Mouse (Mus musculus) neural tube, embryonic 14.5 days (tissue): ENCODE measurements around the gene Fgfr2. TPM values are rescaled to one million over a fixed set of nuclear protein-coding genes. Genes with fewer than 3 reads are reported as not detected.

ENCODE experiments used
- ATAC-seq: fragments of 200-750 bp; cut with Nextera tagmentation; 2 replicates; pipeline ENCODE4 v1.8.0; 2017; ENCODE audit warnings: low read depth, mild to moderate bottlenecking, moderate TSS enrichment, moderate library complexity
- H3K27ac ChIP-seq: fragments of 300-500 bp; sonication (generic); 2 replicates; pipeline ENCODE4 v1.5.1; 2014; ENCODE audit warnings: low read depth, mild to moderate bottlenecking, control low read depth, low read length, moderate library complexity, mixed read lengths
- H3K27me3 ChIP-seq: fragments of 300-500 bp; sonication (generic); 2 replicates; pipeline ENCODE4 v1.6.1; 2014; ENCODE audit warnings: low read length; ENCODE audit not compliant: control insufficient read depth, insufficient read depth
- H3K36me3 ChIP-seq: fragments of 300-500 bp; sonication (generic); 2 replicates; pipeline ENCODE4 v1.6.1; 2014; ENCODE audit warnings: low read length, mixed read lengths; ENCODE audit not compliant: control insufficient read depth, insufficient read depth
- H3K4me1 ChIP-seq: fragments of 300-500 bp; sonication (generic); 2 replicates; pipeline ENCODE4 v1.6.1; 2014; ENCODE audit warnings: low read length; ENCODE audit not compliant: control insufficient read depth, insufficient read depth
- H3K4me2 ChIP-seq: fragments of 300-500 bp; sonication (generic); 2 replicates; pipeline ENCODE4 v1.6.1; 2014; ENCODE audit warnings: mild to moderate bottlenecking, low read depth, low read length, control low read depth
- H3K4me3 ChIP-seq: fragments of 300-500 bp; sonication (generic); 2 replicates; pipeline ENCODE4 v1.5.1; 2014; ENCODE audit warnings: low read depth, low read length, control low read depth, mixed read lengths
- H3K9ac ChIP-seq: fragments of 300-500 bp; sonication (generic); replicated peaks from 2 replicates; pipeline ENCODE4 v1.6.1; 2014; ENCODE audit warnings: low read depth, mild to moderate bottlenecking, control low read depth, low read length, mixed read lengths
- H3K9me3 ChIP-seq: fragments of 300-500 bp; sonication (generic); 2 replicates; pipeline ENCODE4 v1.6.1; 2016; ENCODE audit warnings: low read length; ENCODE audit not compliant: control insufficient read depth
- WGBS: fragments of 180-500 bp; shearing (Covaris S2); extraction: QIAGEN DNeasy Blood & Tissue Kit; methylation state at CpG from one replicate; pipeline ENCODE4 v1.1.7; 2014; 5-methylcytosine and 5-hydroxymethylcytosine counted together
- polyA plus RNA-seq: library from polyadenylated mRNA; unstranded; fragments of >200 nt; fragmentation: Nextera tagmentation; extraction: Ambion mirVana; gene quantifications from 2 replicates; pipeline ENCODE4 v1.2.1, GENCODE M21; 2014

The Fgfr2 gene
- polyA plus RNA-seq, 1 experiment from 2014 or later = 28.1 TPM

GRCm38 (mm10) chr7:130938005-130938404, 2185.1 kb downstream of the Fgfr2 start:
- peaks cover 15% of the 10 kb centered on the region for H3K4me1 ChIP-seq
- 70% methylated on average over 4 of the region's 4 CpGs for WGBS
- ATAC-seq = no peak

DNA sequence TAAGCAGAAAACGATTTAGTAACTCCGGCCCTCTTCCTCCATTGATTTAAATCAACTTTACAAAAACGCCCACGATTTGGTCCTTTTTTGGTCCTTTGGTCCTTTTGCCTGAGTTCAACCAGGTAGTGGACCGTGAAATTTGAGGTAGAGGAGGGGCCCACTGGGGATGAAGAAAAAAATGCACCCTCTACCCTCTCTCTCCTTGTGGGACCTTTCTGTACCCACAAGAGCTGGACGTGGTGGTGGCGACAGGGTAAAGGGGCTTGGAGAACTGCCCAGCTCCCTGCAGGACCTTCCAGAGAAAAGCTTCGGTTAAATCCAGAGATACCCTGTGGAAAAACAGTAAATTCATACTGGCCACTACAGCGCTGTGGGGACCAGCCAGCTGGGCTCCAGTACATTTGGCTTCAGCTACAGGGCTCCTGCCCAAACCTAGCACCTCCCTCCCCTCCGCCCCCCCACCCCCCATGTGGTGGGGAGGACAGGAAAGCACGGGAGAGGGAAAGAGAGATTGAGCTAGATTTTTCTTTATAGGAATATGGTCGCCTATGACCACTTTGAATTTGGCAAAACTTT, 2185.8 kb downstream of the Fgfr2 start:
- Histone ChIP-seq H3K9me3 (no peaks in the 10 kb centered on the region), H3K27ac (no peak overlapping the region), H3K4me1 (peaks cover 15% of the 10 kb centered on the region), H3K4me2 (no peak overlapping the region), H3K27me3 (peaks cover 49% of the 10 kb centered on the region), H3K4me3 (no peak overlapping the region), H3K36me3 (no peaks in the 10 kb centered on the region), H3K9ac (no peak overlapping the region)
- WGBS = 30% methylated on average over 12 of the region's 12 CpGs
- ATAC-seq = no peak

More at GRCm38 (mm10) chr7:130938005-130938404, 2185.1 kb downstream of the Fgfr2 start:
- Histone ChIP-seq H3K9ac (no peak overlapping the region), H3K27ac (no peak overlapping the region), H3K27me3 (peaks cover 49% of the 10 kb centered on the region), H3K36me3 (no peaks in the 10 kb centered on the region), H3K9me3 (no peaks in the 10 kb centered on the region), H3K4me2 (no peak overlapping the region), H3K4me3 (no peak overlapping the region)

GRCm38 (mm10) chr7:130936472-130936951, 2186.6 kb downstream of the Fgfr2 start:
- Histone ChIP-seq H3K9ac (peak overlapping the region; percentile 25; the same call in 1 of the 2 replicates), H3K9me3 (no peaks in the 10 kb centered on the region), H3K4me1 (peaks cover 15% of the 10 kb centered on the region), H3K4me2 (peak overlapping the region; percentile 61), H3K36me3 (no peaks in the 10 kb centered on the region), H3K4me3 (peak overlapping the region; percentile 42), H3K27ac (no peak overlapping the region), H3K27me3 (peaks cover 49% of the 10 kb centered on the region)
- 0 out of 2 replicates have a peak, but pooled peaks have one; percentile 28 for ATAC-seq
- under 1% methylated on average over 49 of the region's 49 CpGs for WGBS

DNA sequence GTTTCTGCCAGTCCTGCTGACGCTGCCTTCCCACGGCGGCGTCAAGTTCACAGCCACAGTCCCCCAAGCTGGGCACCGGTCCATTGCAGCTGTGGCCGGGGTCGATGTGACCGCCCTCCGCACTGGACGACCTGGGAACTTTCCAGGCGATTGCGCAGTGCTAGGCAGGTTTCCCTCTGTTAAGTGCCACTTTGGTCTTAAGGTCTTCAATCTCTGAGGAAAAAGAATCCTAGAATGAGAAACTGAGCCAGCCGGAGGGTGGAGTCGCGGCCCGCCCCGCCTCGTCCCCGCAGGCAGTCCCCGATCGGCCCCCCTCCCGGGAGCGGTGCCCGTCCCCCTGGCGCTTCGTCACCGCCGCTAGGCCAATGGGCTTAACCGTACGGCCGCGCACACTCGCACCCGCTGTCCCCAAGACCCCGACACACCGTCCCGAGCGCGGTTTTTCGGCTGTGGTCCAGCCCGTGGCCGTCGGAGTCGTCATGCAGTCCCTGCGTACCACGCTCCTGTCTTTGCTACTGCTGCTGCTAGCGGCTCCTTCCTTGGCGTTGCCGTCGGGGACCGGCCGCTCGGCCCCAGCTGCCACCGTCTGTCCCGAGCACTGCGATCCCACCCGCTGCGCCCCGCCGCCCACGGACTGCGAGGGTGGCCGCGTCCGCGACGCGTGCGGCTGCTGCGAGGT, 2187.2 kb downstream of the Fgfr2 start, which contains the start of gene Htra1:
TSS of gene Htra1 (plus strand) at position 319 of the 679 bp plus-strand sequence.
- H3K4me2 ChIP-seq = peak within 1 kb of the TSS; percentile 61
- H3K9ac ChIP-seq = peak within 1 kb of the TSS; percentile 25; the same call in 1 of the 2 replicates
- H3K4me3 ChIP-seq = peak within 1 kb of the TSS; percentile 42
- peaks cover 49% of the 10 kb centered on the region for H3K27me3 ChIP-seq
- ATAC-seq = peak; percentile 65; the same call in 1 of the 2 replicates
- H3K27ac ChIP-seq = no peak within 1 kb of the TSS
- H3K9me3 ChIP-seq = no peaks in the 10 kb centered on the region
- under 1% methylated on average over 70 of the region's 70 CpGs for WGBS
- peaks cover 15% of the 10 kb centered on the region for H3K4me1 ChIP-seq
- no peaks in the 10 kb centered on the region for H3K36me3 ChIP-seq

- Histone ChIP-seq H3K27ac (no peak overlapping the region), H3K27me3 (peaks cover 49% of the 10 kb centered on the region), H3K4me1 (peaks cover 15% of the 10 kb centered on the region), H3K4me3 (peak overlapping the region; percentile 42), H3K36me3 (no peaks in the 10 kb centered on the region), H3K9ac (no peak overlapping the region), H3K4me2 (peak overlapping the region; percentile 61), H3K9me3 (no peaks in the 10 kb centered on the region)
- ATAC-seq = no peak
- 10% methylated on average over 16 of the region's 16 CpGs for WGBS
These were observed 2187.7 kb downstream of the Fgfr2 start for GRCm38 (mm10) chr7:130935421-130935792.

DNA sequence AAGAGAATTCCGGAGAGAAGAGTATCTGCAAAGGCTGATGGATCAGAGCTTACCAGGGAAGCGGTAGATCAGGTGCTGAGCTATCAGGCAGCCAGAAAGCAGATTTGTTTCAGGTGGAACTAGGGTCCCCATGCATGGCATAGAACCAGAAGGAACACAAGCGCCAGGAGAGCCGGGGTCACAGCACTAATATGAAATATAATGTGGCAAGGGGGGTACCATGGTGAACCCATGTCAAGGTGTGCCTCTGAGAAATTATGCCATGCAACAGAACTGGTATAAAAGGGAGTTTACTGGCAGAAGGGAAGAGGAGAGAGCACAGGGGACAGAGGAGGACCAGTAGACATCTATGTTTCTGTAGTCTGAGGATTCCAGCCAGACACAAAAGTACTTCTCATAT, 2188.5 kb downstream of the Fgfr2 start:
- H3K9me3 ChIP-seq = no peaks in the 10 kb centered on the region
- H3K4me1 ChIP-seq = peaks cover 15% of the 10 kb centered on the region
- no peak overlapping the region for H3K9ac ChIP-seq
- ATAC-seq = no peak
- H3K36me3 ChIP-seq = no peaks in the 10 kb centered on the region
- no peak overlapping the region for H3K4me2 ChIP-seq
- H3K4me3 ChIP-seq = no peak overlapping the region
- 82% methylated on average over 4 of the region's 4 CpGs for WGBS
- H3K27ac ChIP-seq = no peak overlapping the region
- peaks cover 49% of the 10 kb centered on the region for H3K27me3 ChIP-seq

- WGBS = 83% methylated on average over 9 of the region's 9 CpGs
- H3K27me3 ChIP-seq = peaks cover 38% of the 10 kb centered on the region
- peaks cover 15% of the 10 kb centered on the region for H3K4me1 ChIP-seq
- no peak overlapping the region for H3K4me2 ChIP-seq
- no peak overlapping the region for H3K4me3 ChIP-seq
- no peak for ATAC-seq
- no peaks in the 10 kb centered on the region for H3K9me3 ChIP-seq
- H3K36me3 ChIP-seq = no peaks in the 10 kb centered on the region
- no peak overlapping the region for H3K9ac ChIP-seq
- no peak overlapping the region for H3K27ac ChIP-seq
These were observed 2190.2 kb downstream of the Fgfr2 start for GRCm38 (mm10) chr7:130932921-130933320.

DNA sequence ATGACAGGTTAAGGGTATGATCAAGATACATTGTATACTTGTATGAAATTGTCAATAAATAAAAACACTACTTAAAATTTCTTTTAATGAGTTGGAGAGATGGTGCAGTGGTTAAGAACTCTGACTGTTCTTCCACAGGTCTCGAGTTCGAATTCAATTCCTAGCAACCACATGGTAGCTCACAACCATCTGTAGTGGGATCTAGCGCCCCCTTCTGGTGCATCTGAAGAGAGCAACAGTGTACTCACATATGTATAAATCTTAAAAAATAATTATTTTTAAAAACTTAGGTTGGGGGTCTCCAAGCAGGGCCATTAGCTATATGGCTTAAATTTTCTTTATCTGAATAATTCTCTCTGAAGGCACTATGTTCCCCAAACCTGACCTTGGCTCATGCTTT, 2192.7 kb downstream of the Fgfr2 start:
- H3K9ac ChIP-seq = no peak overlapping the region
- H3K4me1 ChIP-seq = no peaks in the 10 kb centered on the region; the same call in 1 of the 2 replicates
- no peak overlapping the region for H3K4me2 ChIP-seq
- 72% methylated on average over 3 of the region's 3 CpGs for WGBS
- H3K4me3 ChIP-seq = no peak overlapping the region
- no peaks in the 10 kb centered on the region for H3K9me3 ChIP-seq
- H3K27ac ChIP-seq = no peak overlapping the region
- ATAC-seq = no peak
- H3K27me3 ChIP-seq = peaks cover 16% of the 10 kb centered on the region
- no peaks in the 10 kb centered on the region for H3K36me3 ChIP-seq
